Mouse (Mus musculus) layer of hippocampus, adult 9-10 months (tissue): ENCODE results near the gene Olfr1100.

Experiments used
- DNase-seq: peaks from one replicate; pipeline ENCODE4 v3.0.0; 2022; ENCODE audit warnings: low spot score

The Olfr1100 gene

GRCm38 (mm10) chr2:86979854-86980253 lies at the start of gene Olfr1100:
TSS of gene Olfr1100 (minus strand) at chr2:86979954.
- DNase-seq = no peak

GRCm38 (mm10) chr2:87026980-87027379 lies 47.2 kb upstream of the Olfr1100 start, which contains the start of gene Olfr1104:
TSS of gene Olfr1104 (minus strand) at chr2:87027080.
- DNase-seq = no peak

DNA sequence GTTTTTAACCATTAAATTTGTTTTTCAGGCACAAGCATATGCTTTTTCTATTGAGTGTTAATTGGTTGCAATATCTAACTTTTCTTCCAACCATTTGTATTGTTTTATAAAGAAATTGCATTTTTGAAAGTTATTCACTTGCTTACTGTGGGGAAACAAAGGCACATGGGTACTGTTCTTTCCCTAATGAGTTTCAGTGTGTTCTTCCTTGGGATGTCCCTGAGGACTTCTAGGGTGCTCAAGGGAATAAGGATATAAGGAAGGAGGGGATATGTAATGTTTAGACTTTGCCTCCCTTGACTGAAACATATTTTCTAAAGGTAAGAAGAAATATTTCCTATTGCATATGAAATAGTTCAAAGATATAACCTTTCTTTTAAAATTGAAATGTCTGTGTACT lies 18.3 kb upstream of the Olfr1100 start, which contains the start of gene Olfr1102:
Olfr1102 (plus strand) TSS at position 301 of the 400 bp plus-strand sequence.
- no peak for DNase-seq

DNA sequence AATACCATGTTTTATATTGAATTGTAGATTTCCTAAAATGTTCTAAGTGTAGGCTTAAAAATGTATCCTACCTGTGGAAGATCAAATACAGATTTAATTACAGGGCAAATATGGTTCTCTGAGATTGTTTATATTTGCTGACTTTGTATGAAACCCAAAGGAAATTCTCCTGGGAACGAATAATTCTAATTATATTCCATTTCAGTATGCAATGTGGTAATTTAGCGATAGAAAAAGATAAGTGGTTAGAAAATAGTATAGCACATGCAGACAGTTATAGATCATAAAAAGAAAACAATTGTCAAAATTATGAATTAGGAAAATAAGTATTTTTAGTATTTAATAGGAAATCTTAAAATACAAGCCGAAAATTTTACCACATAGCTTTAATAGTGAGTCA lies 11.4 kb upstream of the Olfr1100 start, which contains the start of gene Olfr1101:
Olfr1101 (minus strand) TSS at position 101 of the 400 bp plus-strand sequence.
- DNase-seq = no peak

GRCm38 (mm10) chr2:86960593-86960992 lies 19.2 kb downstream of the Olfr1100 start, which contains the start of gene Olfr1099:
TSS of gene Olfr1099 (minus strand) at chr2:86960693.
- DNase-seq = no peak

GRCm38 (mm10) chr2:86926557-86926956 lies 53.2 kb downstream of the Olfr1100 start:
- no peak for DNase-seq
